Mouse (Mus musculus) stomach, embryonic 14.5 days (tissue): ENCODE data around the gene Gm42421. TPM values are rescaled to one million over a fixed set of nuclear protein-coding genes. Genes with fewer than 3 reads are reported as not detected.

Experiments
- ATAC-seq: fragments of 200-750 bp; cut with Nextera tagmentation; 2 replicates; pipeline ENCODE4 v1.8.0; 2017; ENCODE audit warnings: low read depth, moderate TSS enrichment; ENCODE audit not compliant: insufficient number of reproducible peaks, insufficient read depth, low FRiP score
- H3K27ac ChIP-seq: fragments of 300-500 bp; sonication (generic); 2 replicates; pipeline ENCODE4 v1.5.1; 2014; ENCODE audit warnings: mild to moderate bottlenecking, low read length, moderate library complexity, mixed read lengths
- H3K27me3 ChIP-seq: fragments of 300-500 bp; sonication (generic); 2 replicates; pipeline ENCODE4 v1.6.1; 2014; ENCODE audit warnings: low read length, control low read depth, mixed read lengths; ENCODE audit not compliant: control insufficient read depth, insufficient read depth
- H3K36me3 ChIP-seq: fragments of 300-500 bp; sonication (generic); 2 replicates; pipeline ENCODE4 v1.6.1; 2014; ENCODE audit warnings: mild to moderate bottlenecking, control low read depth, low read length, moderate library complexity, mixed read lengths; ENCODE audit not compliant: control insufficient read depth, insufficient read depth
- H3K4me1 ChIP-seq: fragments of 300-500 bp; sonication (generic); 2 replicates; pipeline ENCODE4 v1.6.1; 2014; ENCODE audit warnings: low read length, control low read depth, mixed read lengths; ENCODE audit not compliant: control insufficient read depth, insufficient read depth
- H3K4me2 ChIP-seq: fragments of 300-500 bp; sonication (generic); replicated peaks from 2 replicates; pipeline ENCODE4 v1.6.1; 2014; ENCODE audit warnings: low read depth, low read length, control low read depth
- H3K4me3 ChIP-seq: fragments of 300-500 bp; sonication (generic); 2 replicates; pipeline ENCODE4 v1.5.1; 2014; ENCODE audit warnings: low read depth, low read length, control low read depth
- H3K9ac ChIP-seq: fragments of 300-500 bp; sonication (generic); replicated peaks from 2 replicates; pipeline ENCODE4 v1.6.1; 2014; ENCODE audit warnings: low read depth, mild to moderate bottlenecking, control low read depth, low read length, moderate library complexity, mixed read lengths
- H3K9me3 ChIP-seq: fragments of 300-500 bp; sonication (generic); 2 replicates; pipeline ENCODE4 v1.6.1; 2016; ENCODE audit warnings: low read depth, low read length, control low read depth; ENCODE audit not compliant: control insufficient read depth
- WGBS: fragments of 180-500 bp; shearing (Covaris S2); extraction: QIAGEN DNeasy Blood & Tissue Kit; methylation state at CpG from one replicate; pipeline ENCODE4 v1.1.7; 2014; 5-methylcytosine and 5-hydroxymethylcytosine counted together
- polyA plus RNA-seq: library from polyadenylated mRNA; unstranded; fragments of >200 nt; fragmentation: Nextera tagmentation; extraction: Ambion mirVana; gene quantifications from 2 replicates; pipeline ENCODE4 v1.2.1, GENCODE M21; 2014

Gm42421 gene
- polyA plus RNA-seq, 1 experiment from 2014 or later = 0.65 TPM

DNA sequence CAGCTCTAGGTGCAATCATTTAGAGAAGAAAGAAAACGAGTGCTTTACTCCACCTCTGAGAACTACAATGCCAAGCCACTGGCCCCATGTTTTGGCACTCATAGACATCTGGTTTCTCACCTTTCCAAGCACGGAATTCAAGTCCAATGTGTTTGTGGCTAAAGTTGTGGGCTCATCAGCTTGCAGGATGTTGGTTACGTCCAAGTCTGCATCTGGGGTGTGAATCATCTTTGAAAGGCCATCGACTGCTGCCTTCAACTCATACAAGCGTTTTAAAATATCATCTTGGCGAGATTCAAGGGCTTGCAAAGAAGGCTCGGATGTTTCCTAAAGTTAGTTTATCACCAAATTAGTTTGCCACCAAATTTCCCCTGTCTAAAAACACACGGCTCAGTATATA lies 21.5 kb upstream of the Gm42421 start:
- Histone ChIP-seq H3K9me3 (no peaks in the 10 kb centered on the region), H3K36me3 (peaks cover 41% of the 10 kb centered on the region), H3K27ac (no peak overlapping the region), H3K4me1 (peaks cover 16% of the 10 kb centered on the region), H3K9ac (no peak overlapping the region), H3K4me3 (no peak overlapping the region), H3K27me3 (no peaks in the 10 kb centered on the region), H3K4me2 (no peak overlapping the region)
- WGBS = 91% methylated on average over 8 of the region's 8 CpGs
- ATAC-seq = no peak

DNA sequence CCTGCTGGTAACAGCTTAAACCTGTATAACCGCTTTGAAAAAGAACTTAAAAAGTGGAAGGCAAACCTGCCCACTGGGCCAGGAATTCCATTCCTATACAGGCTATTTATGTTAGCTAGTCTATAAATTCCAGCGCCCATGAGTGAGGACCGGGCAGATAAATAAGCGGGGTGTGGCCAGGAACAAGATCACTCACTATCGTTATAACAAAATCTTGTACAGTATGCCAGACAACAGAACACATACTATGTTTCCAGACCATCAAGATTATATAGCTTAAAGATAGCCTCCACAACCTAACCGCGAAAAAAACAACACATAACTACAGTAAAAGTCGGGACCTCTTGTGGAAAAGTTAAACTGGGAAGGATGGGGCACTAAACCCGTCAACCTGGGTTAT lies 19.0 kb upstream of the Gm42421 start:
- Histone ChIP-seq H3K4me3 (peak overlapping the region; percentile 64), H3K9ac (peak overlapping the region; percentile 39), H3K27ac (peak overlapping the region; percentile 66), H3K27me3 (no peaks in the 10 kb centered on the region), H3K4me1 (peaks cover 16% of the 10 kb centered on the region), H3K36me3 (peaks cover 17% of the 10 kb centered on the region), H3K4me2 (peak overlapping the region; percentile 58), H3K9me3 (no peaks in the 10 kb centered on the region)
- 2% methylated on average over 9 of the region's 9 CpGs for WGBS
- ATAC-seq = no peak

DNA sequence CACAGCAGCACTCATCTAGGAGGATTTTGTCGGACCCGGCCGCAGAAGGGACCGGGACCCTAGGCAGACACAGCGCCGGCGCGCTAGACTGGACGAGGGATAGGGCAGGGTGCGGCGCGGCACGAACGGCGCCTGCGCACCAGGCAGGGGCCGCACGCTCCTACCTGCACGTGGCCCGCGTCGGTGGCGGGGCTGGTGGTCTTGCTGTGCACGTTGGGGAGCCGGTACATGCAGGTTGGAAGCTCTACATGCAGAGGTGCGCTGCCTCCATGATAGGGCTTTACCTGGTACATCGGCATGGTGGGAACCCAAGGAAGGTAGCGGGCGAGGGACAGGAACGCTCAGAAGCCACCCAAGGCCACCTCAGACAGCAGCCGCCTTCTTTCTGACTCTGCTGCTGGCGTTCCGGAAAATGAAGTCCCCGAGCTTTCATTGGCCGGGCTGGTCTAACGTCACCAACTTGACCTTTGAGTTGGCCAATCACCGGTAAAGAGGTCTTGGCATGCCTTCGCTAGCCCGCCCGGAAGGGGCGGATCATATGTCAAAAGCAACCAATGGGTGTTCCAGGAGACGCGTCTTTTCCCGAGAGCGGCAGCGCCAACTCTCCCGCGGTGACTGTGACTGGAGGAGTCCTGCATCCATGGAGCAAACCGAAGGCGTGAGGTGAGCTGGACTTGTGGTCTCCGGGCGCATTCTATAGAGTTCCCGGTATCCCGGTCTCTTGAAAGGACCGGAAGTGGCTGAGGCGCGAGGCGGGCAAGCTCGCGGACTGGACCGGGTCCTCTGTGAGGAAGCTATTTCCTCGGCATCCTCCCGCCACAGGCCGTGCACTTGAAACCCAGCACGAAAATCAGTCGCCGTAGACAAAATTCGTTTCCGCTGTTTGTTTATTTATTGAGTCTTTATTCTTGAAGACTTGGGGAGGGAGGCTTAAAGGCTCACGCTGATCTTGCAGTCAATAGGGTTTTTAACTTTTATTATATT lies 18.3 kb upstream of the Gm42421 start, which contains the start of the genes Aimp2 and Pms2:
Gene Aimp2, minus strand, starts transcription at position 431 of the 984 bp plus-strand sequence.
Gene Pms2, plus strand, starts transcription at position 548 of the 984 bp plus-strand sequence.
- H3K9ac ChIP-seq = peak within 1 kb of the TSS; percentile 39
- peaks cover 16% of the 10 kb centered on the region for H3K4me1 ChIP-seq
- H3K36me3 ChIP-seq = peaks cover 14% of the 10 kb centered on the region
- ATAC-seq = peak; percentile 98
- no peaks in the 10 kb centered on the region for H3K27me3 ChIP-seq
- H3K27ac ChIP-seq = peak within 1 kb of the TSS; percentile 66
- peak within 1 kb of the TSS; percentile 78 for H3K4me2 ChIP-seq
- no peaks in the 10 kb centered on the region for H3K9me3 ChIP-seq
- peak within 1 kb of the TSS; percentile 64 for H3K4me3 ChIP-seq
- under 1% methylated on average over 70 of the region's 70 CpGs for WGBS

DNA sequence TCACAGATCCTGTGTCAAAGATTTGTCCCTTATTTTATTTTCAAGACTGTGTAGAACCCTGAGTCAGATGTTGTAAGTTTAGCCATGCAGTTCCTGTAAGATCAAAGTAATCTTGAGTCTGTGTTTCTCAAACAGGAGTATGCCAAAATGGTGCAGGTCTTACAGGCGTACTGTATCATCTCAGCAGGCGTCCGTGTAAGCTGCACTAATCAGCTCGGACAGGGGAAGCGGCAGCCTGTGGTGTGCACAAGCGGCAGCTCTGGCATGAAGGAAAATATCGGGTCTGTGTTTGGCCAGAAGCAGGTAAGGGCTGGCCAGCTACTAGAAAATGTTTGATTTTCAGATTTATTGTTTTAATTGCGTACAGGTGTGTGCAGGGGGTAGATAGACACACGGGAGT lies 11.8 kb upstream of the Gm42421 start:
- H3K4me2 ChIP-seq = no peak overlapping the region
- H3K9ac ChIP-seq = no peak overlapping the region
- no peaks in the 10 kb centered on the region for H3K27me3 ChIP-seq
- H3K4me3 ChIP-seq = no peak overlapping the region
- H3K4me1 ChIP-seq = no peaks in the 10 kb centered on the region
- no peak for ATAC-seq
- no peaks in the 10 kb centered on the region for H3K9me3 ChIP-seq
- H3K36me3 ChIP-seq = peaks cover 37% of the 10 kb centered on the region
- WGBS = 94% methylated on average over 9 of the region's 9 CpGs
- no peak overlapping the region for H3K27ac ChIP-seq

DNA sequence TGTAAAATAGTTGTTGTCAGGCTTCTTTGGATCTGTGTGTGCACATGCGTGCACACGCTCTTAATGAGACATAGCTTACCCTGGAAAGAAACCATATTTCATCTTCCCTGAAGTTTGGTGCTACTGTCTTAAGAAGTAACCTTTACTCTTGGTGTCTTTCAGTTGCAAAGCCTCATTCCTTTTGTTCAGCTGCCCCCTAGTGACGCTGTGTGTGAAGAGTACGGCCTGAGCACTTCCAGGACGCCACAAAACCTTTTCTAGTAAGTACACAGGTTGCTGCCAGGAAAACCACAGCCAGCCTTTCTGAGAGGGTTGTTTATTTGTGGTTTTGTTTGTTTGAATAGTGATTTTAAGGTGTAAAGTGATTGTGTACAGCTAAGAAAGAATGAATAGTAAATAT lies 10.6 kb upstream of the Gm42421 start:
- ATAC-seq = no peak
- H3K36me3 ChIP-seq = peaks cover 43% of the 10 kb centered on the region
- no peaks in the 10 kb centered on the region for H3K9me3 ChIP-seq
- H3K4me2 ChIP-seq = no peak overlapping the region
- 47% methylated on average over 5 of the region's 5 CpGs for WGBS
- no peaks in the 10 kb centered on the region for H3K27me3 ChIP-seq
- H3K9ac ChIP-seq = no peak overlapping the region
- no peaks in the 10 kb centered on the region for H3K4me1 ChIP-seq
- H3K4me3 ChIP-seq = no peak overlapping the region
- no peak overlapping the region for H3K27ac ChIP-seq

DNA sequence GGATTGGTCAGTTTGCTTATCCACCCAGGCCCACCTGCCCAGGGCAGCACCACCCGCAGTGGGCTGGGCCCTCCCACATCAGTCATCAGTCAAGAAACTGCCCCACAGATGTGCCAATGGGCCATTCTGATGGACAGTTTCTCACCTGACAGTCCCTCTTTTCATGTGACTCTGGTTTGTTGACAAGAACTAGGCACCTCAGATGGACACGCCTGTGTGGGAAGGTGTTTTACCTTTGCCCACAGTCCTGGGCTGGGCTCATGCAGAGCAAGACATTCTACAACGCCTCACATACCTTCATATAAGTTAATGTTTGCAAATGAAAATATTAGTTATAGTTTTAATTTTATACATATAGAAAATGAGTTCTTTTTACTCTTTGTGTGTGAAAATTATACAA lies 9.9 kb upstream of the Gm42421 start:
- Histone ChIP-seq H3K4me1 (no peaks in the 10 kb centered on the region), H3K36me3 (peaks cover 49% of the 10 kb centered on the region), H3K9ac (no peak overlapping the region), H3K4me2 (no peak overlapping the region), H3K4me3 (no peak overlapping the region), H3K27me3 (no peaks in the 10 kb centered on the region), H3K9me3 (no peaks in the 10 kb centered on the region), H3K27ac (no peak overlapping the region)
- no peak for ATAC-seq
- WGBS = 94% methylated on average over 3 of the region's 3 CpGs

DNA sequence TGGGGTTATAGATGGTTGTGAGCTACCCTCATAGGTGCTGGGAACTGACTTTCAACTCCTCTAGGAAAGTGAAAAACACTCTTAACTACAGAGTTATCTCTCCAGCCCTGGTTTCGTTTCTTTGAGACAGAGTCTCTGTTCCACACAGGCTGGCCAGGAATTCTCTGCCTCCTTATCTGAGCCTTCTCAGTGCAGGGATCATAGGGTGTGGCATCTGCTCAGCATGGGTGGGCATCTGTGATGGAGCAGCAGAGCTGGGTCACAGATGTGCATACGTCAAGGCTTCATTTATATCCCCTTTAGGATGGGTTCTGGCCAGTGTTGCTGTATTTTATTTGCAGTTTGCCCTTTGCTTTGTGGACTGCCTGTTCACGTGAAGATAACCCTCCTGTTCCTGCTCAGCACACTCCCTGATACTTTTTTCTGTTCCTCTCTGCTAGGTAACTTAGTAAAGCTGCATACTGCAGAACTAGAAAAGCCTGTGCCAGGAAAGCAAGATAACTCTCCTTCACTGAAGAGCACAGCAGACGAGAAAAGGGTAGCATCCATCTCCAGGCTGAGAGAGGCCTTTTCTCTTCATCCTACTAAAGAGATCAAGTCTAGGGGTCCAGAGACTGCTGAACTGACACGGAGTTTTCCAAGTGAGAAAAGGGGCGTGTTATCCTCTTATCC lies 3.1 kb upstream of the Gm42421 start:
- WGBS = 86% methylated on average over 6 of the region's 6 CpGs
- no peak overlapping the region for H3K4me3 ChIP-seq
- H3K27me3 ChIP-seq = no peaks in the 10 kb centered on the region
- H3K9me3 ChIP-seq = no peaks in the 10 kb centered on the region
- peaks cover 55% of the 10 kb centered on the region for H3K36me3 ChIP-seq
- H3K9ac ChIP-seq = no peak overlapping the region
- no peak; the same call in 1 of the 2 replicates for ATAC-seq
- no peak overlapping the region for H3K4me2 ChIP-seq
- no peak overlapping the region for H3K27ac ChIP-seq
- no peaks in the 10 kb centered on the region for H3K4me1 ChIP-seq

DNA sequence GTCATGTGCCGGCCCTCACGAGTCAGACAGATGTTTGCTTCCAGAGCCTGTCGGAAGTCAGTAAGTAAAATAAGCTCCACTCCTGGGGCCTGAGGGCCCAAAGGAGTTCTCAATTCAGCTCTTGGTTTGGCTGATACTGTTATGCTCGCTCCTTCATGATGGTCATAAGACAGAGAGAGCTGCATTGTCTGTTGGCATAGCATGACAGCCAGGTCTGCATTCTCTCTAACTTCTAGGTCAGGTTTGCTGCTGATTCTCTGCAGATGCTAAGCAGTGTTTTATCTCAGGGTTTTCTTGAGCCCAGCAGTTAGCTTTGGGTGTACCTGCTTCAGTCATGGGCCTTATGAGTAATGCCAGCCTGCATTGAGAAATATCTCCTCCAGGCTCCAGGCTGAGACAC lies 1.3 kb downstream of the Gm42421 start:
- WGBS = 84% methylated on average over 4 of the region's 4 CpGs
- no peak overlapping the region for H3K4me2 ChIP-seq
- no peak overlapping the region for H3K27ac ChIP-seq
- no peak overlapping the region for H3K9ac ChIP-seq
- ATAC-seq = no peak
- H3K27me3 ChIP-seq = no peaks in the 10 kb centered on the region
- H3K9me3 ChIP-seq = no peaks in the 10 kb centered on the region
- peaks cover 38% of the 10 kb centered on the region for H3K36me3 ChIP-seq
- H3K4me3 ChIP-seq = no peak overlapping the region
- H3K4me1 ChIP-seq = no peaks in the 10 kb centered on the region
